Mouse (Mus musculus) kidney, postnatal 10 days (tissue): ENCODE data around the gene Upk1b.

ENCODE experiments used
- DNase-seq: peaks from one replicate; pipeline ENCODE4 v3.0.0; 2021; ENCODE audit warnings: mixed read lengths

The Upk1b gene

GRCm38 (mm10) chr16:38760834-38761375 lies 39.2 kb downstream of the Upk1b start:
- DNase-seq: no peak

GRCm38 (mm10) chr16:38760239-38760638 lies 39.9 kb downstream of the Upk1b start:
- DNase-seq: no peak

DNA sequence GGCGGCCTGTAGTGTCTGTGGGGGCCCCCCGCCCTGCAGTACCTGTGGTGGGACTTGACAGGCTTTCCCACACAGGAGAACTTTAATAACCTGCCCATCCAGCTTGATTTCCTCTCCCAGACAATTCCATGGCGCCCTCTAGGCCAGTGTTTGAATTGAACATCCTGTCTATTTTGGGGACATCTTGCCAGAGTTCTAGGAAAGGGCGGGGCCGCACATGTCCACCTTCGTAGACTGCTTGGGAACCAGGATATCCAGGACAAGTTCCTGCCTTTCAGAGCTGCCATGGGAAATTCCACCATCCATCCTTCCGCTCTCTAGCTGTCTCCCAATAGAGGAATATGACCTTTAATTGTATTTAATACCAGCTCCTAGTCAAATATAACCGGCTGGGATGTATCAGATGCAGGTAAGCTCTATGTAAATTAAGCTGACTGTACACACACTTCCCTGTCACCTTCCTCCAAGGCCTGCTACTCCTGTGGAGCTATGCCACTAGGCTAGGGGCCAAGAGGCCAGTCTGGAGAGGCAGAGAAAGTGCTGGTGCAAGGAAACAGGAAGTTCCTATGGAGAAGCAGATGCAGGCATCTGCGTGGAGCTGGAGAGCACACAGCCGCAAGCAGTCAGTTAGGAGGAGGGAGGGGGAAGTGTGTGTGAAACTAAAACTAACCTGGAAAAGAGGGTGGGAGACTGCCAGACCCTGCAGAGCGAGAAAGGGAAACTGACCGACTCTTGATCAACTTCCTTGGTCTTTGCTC lies 41.8 kb downstream of the Upk1b start:
- DNase-seq: peak; percentile 75

DNA sequence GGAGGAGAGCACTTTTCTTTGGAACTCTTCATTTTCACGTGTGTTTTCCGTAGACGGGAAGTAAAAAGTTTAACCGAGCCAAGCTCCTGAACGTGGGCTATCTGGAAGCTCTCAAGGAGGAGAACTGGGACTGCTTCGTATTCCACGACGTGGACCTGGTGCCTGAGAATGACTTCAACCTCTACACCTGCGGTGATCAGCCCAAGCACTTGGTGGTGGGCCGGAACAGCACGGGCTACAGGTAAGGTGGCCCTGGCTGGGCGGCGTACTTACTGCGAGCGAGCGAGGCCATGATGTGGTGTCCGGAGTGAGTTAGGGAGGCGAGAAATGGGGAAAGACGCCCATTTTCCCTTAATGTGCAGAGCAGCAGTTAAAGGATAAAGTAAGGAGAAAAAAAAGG lies 42.5 kb downstream of the Upk1b start:
- no peak for DNase-seq

GRCm38 (mm10) chr16:38756572-38756971 lies 43.6 kb downstream of the Upk1b start:
- DNase-seq: no peak

GRCm38 (mm10) chr16:38756177-38756503 lies 44.0 kb downstream of the Upk1b start:
- peak; percentile 81 for DNase-seq

DNA sequence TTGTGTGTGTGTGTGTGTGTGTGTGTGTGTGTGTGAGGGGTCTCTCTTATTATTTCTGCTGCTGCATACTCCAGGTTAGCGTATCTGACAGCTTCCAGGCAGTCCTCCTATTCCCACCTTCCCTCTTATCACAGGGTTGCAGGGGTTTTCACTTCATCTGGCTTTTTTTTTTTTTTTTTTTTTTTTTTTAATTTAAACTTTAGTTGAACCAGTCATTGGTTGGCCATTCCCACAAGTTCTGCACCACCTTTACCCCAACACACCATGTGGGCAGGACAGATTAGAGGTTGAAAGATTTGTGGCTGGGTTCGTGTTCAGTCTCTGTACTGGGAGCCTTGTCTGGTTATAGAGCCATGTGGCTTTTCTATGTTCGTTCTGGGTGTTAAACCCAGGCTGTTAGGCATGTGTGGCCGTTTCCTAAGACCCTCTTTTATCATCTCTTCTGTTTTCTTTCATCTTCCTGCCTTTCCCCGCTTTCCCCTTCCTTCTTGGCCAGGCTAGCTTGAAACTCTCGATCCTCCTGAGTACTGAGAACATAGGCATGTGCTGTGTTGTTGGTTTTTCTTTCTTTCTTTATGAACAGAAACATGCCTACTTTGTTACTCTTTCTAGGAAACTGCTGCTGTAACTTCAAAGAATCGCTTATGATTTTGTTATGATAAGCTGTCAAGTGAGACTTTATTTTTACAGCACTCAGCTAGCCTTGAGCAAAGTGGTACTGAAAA lies 44.5 kb downstream of the Upk1b start:
- no peak for DNase-seq

DNA sequence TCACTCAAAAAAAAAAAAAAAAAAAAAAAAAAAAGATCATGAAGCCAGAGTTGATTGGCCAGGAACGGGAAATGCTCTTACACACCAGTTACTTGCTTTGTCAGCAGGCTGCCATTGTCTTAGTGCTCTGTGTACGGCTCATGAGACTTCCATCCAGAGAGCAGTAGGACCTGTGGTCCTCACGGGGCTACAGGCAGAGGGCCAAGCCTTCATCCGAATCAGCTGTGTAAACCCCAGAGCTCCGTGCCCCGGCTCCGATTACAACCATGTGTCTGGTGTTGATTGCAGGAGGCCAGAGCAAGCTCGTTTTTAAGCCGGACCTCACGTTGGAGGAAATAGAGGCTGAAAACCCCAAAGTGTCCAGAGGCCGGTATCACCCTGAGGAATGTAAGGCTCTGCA lies 46.5 kb downstream of the Upk1b start:
- DNase-seq: no peak

- DNase-seq: no peak
Measured at GRCm38 (mm10) chr16:38750803-38751202, 49.3 kb downstream of the Upk1b start.

GRCm38 (mm10) chr16:38743941-38744673 lies 56.0 kb downstream of the Upk1b start:
- DNase-seq: peak; percentile 3

DNA sequence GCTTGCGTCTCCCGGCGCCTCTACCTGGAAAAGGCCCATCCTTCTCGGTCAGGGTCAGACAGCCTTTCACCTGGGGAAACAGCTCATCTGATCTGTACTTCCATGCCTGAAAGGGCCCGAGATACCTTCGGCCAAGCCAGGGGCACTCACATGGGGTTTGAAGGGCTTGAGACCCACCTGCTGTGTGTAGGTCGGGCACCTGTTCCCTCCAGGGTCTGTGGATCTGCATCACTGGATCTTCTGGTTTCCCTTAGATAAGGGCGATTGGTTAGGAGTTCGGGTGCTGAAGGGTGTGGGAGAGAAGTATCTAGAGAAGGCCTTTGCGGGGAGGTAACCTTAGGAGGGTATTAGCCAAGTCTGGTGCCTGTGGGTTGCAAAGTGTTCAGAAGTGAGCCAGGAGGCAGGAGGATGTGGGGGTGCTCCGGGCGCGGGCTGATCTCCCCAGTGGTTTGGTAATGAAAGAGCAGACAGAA lies 57.4 kb downstream of the Upk1b start:
- peak; percentile 35 for DNase-seq

- peak; percentile 91 for DNase-seq
Measured at GRCm38 (mm10) chr16:38742113-38742658, 57.9 kb downstream of the Upk1b start, which contains the start of gene B4galt4. B4galt4 (plus strand) TSS chr16:38742264.

- peak; percentile 3 for DNase-seq
Measured at GRCm38 (mm10) chr16:38741204-38741903, 58.8 kb downstream of the Upk1b start.

- DNase-seq: peak; percentile 41
Measured at GRCm38 (mm10) chr16:38730921-38731320, 69.2 kb downstream of the Upk1b start.

DNA sequence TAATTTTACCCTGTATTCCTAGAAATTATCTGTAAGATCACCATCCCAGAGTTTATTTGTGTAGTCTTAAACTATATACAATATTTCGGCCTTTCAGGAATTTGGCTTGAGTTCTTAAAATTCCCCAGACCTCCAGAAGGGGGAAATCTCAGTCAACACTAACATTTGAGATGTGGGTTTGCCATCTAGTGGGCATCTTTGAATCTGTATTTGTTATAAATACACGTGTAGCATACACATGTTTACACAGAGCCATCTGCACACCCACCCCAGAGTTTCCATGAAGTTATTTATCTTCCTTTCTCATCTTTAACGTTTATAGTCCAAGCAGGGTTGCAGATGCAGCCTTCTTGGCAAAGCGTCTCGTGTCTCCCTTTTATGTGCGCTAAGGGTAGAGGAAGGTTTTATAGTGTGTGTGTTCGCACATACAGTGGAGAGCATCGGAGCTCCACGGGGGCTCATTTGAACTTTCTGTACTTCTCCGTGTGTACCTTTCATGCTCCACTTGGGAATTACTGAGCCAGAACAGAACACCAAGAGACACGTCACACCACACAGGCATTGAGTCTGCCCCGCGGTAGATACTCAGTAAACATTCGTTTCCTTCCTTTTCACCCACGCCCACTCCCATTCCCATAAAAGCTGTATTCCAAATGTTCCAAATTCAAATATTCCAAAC lies 70.4 kb downstream of the Upk1b start:
- peak; percentile 43 for DNase-seq

DNA sequence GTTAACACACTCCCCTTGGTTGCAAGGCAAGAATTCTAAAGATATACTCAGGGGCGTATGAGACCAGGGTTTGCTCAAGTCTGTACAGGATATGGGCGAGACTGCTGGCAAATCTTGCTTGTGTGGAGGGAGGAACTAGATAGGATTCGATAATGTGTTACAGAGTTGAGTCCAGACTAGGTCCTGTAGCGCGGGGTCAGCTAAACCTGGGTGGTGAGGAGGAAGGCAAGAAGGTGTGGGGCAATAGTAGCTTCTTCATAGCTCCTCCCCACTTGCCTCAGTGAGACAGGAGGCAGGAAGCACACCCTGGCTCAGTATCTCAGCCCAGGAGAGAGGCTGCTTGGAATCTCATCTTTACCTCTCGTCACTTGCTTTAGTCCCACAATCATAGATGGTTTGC lies 71.0 kb downstream of the Upk1b start:
- no peak for DNase-seq

DNA sequence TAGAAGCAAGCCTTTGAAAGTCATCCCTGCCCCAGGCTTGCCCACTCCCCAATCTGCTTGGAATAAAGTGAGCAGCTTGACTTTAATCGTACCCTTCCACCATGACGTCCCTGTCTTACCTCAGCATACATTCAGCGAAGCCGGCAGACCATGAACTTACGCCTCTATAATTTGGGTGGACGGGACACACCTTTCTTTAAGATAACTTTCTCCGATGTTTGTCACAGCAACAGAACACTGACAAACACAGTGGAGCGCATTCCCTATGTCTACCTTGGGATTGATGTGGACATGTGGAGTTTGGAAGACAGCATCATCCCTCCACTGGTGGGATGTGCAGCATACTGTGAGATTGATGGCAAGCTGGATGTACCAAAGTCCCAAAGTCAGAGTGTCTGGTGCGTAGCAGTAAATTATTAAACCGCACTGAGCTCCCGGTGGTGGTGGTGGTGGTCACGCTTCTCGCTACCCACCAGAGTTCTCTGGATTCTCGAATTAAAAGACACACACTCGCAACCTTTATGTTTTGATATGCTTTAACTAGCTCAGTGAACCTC lies 71.5 kb downstream of the Upk1b start:
- DNase-seq: no peak

DNA sequence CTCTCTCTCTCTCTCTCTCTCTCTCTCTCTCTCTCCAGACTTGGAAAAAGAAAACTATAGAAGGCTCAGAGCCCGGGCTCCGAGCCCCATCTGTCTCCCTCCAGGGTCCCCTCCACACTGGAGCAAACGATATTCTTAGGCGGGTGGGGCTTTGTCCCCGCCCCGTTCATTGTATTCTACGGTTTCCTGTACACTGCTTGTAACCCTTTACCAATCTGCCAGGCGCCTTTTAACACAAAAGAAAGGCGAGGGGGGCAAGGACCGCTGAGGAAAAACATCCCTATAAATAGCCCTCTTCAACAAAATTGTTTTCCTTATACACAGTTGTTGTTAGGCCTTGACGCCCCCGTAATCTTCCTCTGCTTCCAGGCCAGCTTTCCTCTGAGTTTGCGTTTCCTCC lies 75.2 kb downstream of the Upk1b start:
- DNase-seq: peak; percentile 55

GRCm38 (mm10) chr16:38724256-38724655 lies 75.9 kb downstream of the Upk1b start:
- peak; percentile 35 for DNase-seq
